Mouse (Mus musculus) adrenal gland, adult 18-20 months (tissue): ENCODE measurements around the gene Nkapd1. TPM values are rescaled to one million over a fixed set of nuclear protein-coding genes. Genes with fewer than 3 reads are reported as not detected.

Experiments
- total RNA-seq, 2 experiments: library from RNA; stranded (reverse); gene quantifications; 1 replicate in 1 of 2; 2 replicates in 1 of 2; pipeline ENCODE4 v1.2.3; 2021

Gene Nkapd1
- total RNA-seq, 2 experiments from 2014 or later: 24.5 to 25.6 TPM

Other genes with a start within 250 kb of the Nkapd1 start
- under 1 TPM in 1 of 2 experiments, not detected in 1; 0.29 TPM for gene Plet1, start 122.9 kb downstream of the Nkapd1 start, total RNA-seq
- 10 to 100 TPM; 76.0 to 77.4 TPM for gene Pts, start 88.7 kb downstream of the Nkapd1 start, total RNA-seq
- 1 to 10 TPM; 3.9 to 6.5 TPM for gene Il18, start 62.6 kb downstream of the Nkapd1 start, total RNA-seq
- 1 to 10 TPM; 4.6 to 4.7 TPM for gene Bco2, start 62.3 kb downstream of the Nkapd1 start, total RNA-seq
- not detected for gene Tex12, start 56.1 kb downstream of the Nkapd1 start, total RNA-seq
- 100 to 1,000 TPM; 260 to 414 TPM for gene Sdhd, start 13.7 kb downstream of the Nkapd1 start, total RNA-seq
- 100 to 1,000 TPM; 210 to 223 TPM for gene Timm8b, start 13.6 kb downstream of the Nkapd1 start, total RNA-seq
- gene Pih1d2, start 143 bp downstream of the Nkapd1 start, total RNA-seq: 1 to 10 TPM; 1.2 to 2.1 TPM
- 100 to 1,000 TPM; 164 to 320 TPM for gene Dlat, start 42.3 kb upstream of the Nkapd1 start, total RNA-seq
- gene Dixdc1, start 122.1 kb upstream of the Nkapd1 start, total RNA-seq: 1 to 10 TPM; 5.4 to 7.7 TPM
- 1 to 10 TPM; 5.1 to 5.4 TPM for gene 2310030G06Rik, start 129.1 kb upstream of the Nkapd1 start, total RNA-seq
- gene Cryab, start 133.9 kb upstream of the Nkapd1 start, total RNA-seq: 10 to 100 TPM; 26.1 to 89.2 TPM
- gene Hspb2, start 134.9 kb upstream of the Nkapd1 start, total RNA-seq: 1 to 10 TPM; 1.7 to 3.4 TPM
- 1 to 10 TPM; 4.5 to 5.6 TPM for gene Fdxacb1, start 150.8 kb upstream of the Nkapd1 start, total RNA-seq
- 10 to 100 TPM; 22.2 to 30.1 TPM for gene Alg9, start 157.6 kb upstream of the Nkapd1 start, total RNA-seq
- 10 to 100 TPM; 47.5 to 69.0 TPM for gene 1110032A03Rik, start 158.1 kb upstream of the Nkapd1 start, total RNA-seq
- 10 to 100 TPM; 44.3 to 64.2 TPM for gene Ppp2r1b, start 227.8 kb upstream of the Nkapd1 start, total RNA-seq